Mouse (Mus musculus) stomach, postnatal 0 days (tissue): Measurements from ENCODE around the gene Smad6. TPM values are rescaled to one million over a fixed set of nuclear protein-coding genes. Genes with fewer than 3 reads are reported as not detected.

Source experiments
- ATAC-seq: fragments of 200-750 bp; cut with Nextera tagmentation; 2 replicates; pipeline ENCODE4 v1.8.0; 2017; ENCODE audit not compliant: low FRiP score, low TSS enrichment
- DNase-seq: peaks from one replicate; pipeline ENCODE4 v3.0.0-alpha.2; 2016; ENCODE audit warnings: low spot score
- H3K27ac ChIP-seq: fragments of 300-500 bp; sonication (generic); replicated peaks from 2 replicates; pipeline ENCODE4 v1.5.1; 2014; ENCODE audit warnings: mild to moderate bottlenecking, control low read depth
- H3K27me3 ChIP-seq: fragments of 300-500 bp; sonication (generic); 2 replicates; pipeline ENCODE4 v1.6.1; 2014; ENCODE audit warnings: low read length; ENCODE audit not compliant: control insufficient read depth, insufficient read depth
- H3K36me3 ChIP-seq: fragments of 300-500 bp; sonication (generic); 2 replicates; pipeline ENCODE4 v1.6.1; 2014; ENCODE audit warnings: low read length, mixed read lengths; ENCODE audit not compliant: control insufficient read depth, insufficient read depth
- H3K4me1 ChIP-seq: fragments of 300-500 bp; sonication (generic); replicated peaks from 2 replicates; pipeline ENCODE4 v1.6.1; 2014; ENCODE audit warnings: antibody characterized with exemption; ENCODE audit not compliant: control insufficient read depth, insufficient read depth
- H3K4me2 ChIP-seq: fragments of 300-500 bp; sonication (generic); replicated peaks from 2 replicates; pipeline ENCODE4 v1.6.1; 2014; ENCODE audit warnings: low read depth, mild to moderate bottlenecking, control low read depth, moderate library complexity
- H3K4me3 ChIP-seq: fragments of 300-500 bp; sonication (generic); 2 replicates; pipeline ENCODE4 v1.5.1; 2014; ENCODE audit warnings: low read depth, low read length, control low read depth
- H3K9ac ChIP-seq: fragments of 300-500 bp; sonication (generic); 2 replicates; pipeline ENCODE4 v1.6.1; 2014; ENCODE audit warnings: mild to moderate bottlenecking, low read length, control low read depth, mixed read lengths
- H3K9me3 ChIP-seq: fragments of 300-500 bp; sonication (generic); 2 replicates; pipeline ENCODE4 v1.6.1; 2016; ENCODE audit warnings: low read length; ENCODE audit not compliant: control insufficient read depth
- CTCF ChIP-seq: IDR thresholded peaks from 2 replicates; pipeline ENCODE4 v1.5.1; 2016; ENCODE audit warnings: antibody characterized with exemption, low read depth, mild to moderate bottlenecking, moderate library complexity
- EP300 ChIP-seq: optimal IDR thresholded peaks from 2 replicates; pipeline ENCODE3; 2016; ENCODE audit warnings: antibody characterized with exemption
- WGBS: fragments of 180-500 bp; shearing (Covaris S2); extraction: QIAGEN DNeasy Blood & Tissue Kit; methylation state at CpG from one replicate; pipeline ENCODE4 v1.1.7; 2014; 5-methylcytosine and 5-hydroxymethylcytosine counted together
- polyA plus RNA-seq: library from polyadenylated mRNA; unstranded; fragments of >200 nt; fragmentation: Nextera tagmentation; extraction: Ambion mirVana; gene quantifications from 2 replicates; pipeline ENCODE4 v1.2.1, GENCODE M21; 2015

Gene Smad6
- polyA plus RNA-seq = 6.0 and 7.3 TPM in 2 replicates

- no peaks in the 10 kb centered on the region for H3K36me3 ChIP-seq
- WGBS = under 1% methylated on average over 55 of the region's 60 CpGs
- no peaks in the 10 kb centered on the region for H3K9me3 ChIP-seq
- H3K27me3 ChIP-seq = no peaks in the 10 kb centered on the region
- H3K4me1 ChIP-seq = no peaks in the 10 kb centered on the region; the same call in 1 of the 2 replicates
- peak within 1 kb of the TSS; percentile 97 for H3K27ac ChIP-seq
- TF ChIP-seq CTCF (peak; percentile 45), EP300 (peak; percentile 56)
- H3K9ac ChIP-seq = peak within 1 kb of the TSS; percentile 96
- H3K4me3 ChIP-seq = peak within 1 kb of the TSS; percentile 81
- H3K4me2 ChIP-seq = peak within 1 kb of the TSS; percentile 97
- peak; percentile 75 for ATAC-seq
- peak; percentile 96 for DNase-seq
Observed at GRCm38 (mm10) chr9:64021853-64022561, at the start of gene Smad6. TSS of gene Smad6 (minus strand) at chr9:64022059.

DNA sequence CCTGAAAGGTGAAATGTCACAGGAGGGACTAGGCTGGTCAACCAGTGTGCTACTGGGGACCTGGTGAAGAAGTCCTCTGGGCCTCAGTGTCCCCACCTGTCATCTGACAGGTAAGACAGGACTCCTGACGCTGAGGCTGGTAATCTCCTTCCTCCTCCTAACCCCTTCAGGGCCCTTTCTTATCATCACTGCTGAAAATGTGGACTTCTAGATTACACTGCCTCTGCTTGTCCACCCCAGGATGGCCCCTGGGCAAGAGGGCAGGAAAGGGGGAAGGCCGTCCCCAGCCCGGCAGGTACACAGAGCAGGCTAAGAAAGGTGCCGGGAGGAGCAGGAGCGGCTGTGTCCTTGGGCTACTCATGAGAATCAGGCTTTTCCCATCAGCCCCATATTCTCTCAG, 48.8 kb upstream of the Smad6 start:
- H3K9me3 ChIP-seq = no peaks in the 10 kb centered on the region
- ATAC-seq = no peak
- DNase-seq = no peak
- H3K4me3 ChIP-seq = no peak overlapping the region
- 78% methylated on average over 5 of the region's 5 CpGs for WGBS
- no peaks in the 10 kb centered on the region for H3K36me3 ChIP-seq
- no peak overlapping the region for H3K9ac ChIP-seq
- peaks cover 8% of the 10 kb centered on the region; the same call in 1 of the 2 replicates for H3K4me1 ChIP-seq
- H3K27ac ChIP-seq = no peak overlapping the region
- no peak overlapping the region for H3K4me2 ChIP-seq
- H3K27me3 ChIP-seq = no peaks in the 10 kb centered on the region
- no peak for TF ChIP-seq EP300
- no peak for TF ChIP-seq CTCF

DNA sequence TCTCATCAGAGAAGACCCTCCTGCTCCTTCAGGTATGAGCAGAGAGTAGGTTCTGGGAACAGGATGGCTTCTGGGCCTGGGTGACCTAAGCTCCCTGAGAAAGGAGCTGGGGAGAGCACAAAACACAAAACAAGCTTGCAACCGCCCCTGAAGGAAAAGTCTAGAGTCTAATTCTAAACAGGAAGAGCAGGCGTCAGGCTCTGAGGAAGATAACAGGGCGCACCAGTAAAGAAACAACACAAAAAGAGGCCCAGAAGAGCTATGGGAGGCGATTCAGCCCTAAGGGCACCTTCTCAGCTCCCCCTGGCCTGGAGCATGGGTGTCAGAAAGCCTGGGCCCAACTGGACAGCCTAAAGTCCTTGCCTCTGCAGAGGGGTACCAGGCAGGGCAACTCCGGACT, 47.3 kb upstream of the Smad6 start:
- no peak overlapping the region for H3K9ac ChIP-seq
- 70% methylated on average over 5 of the region's 5 CpGs for WGBS
- H3K4me3 ChIP-seq = no peak overlapping the region
- no peaks in the 10 kb centered on the region for H3K27me3 ChIP-seq
- H3K27ac ChIP-seq = no peak overlapping the region
- H3K4me2 ChIP-seq = no peak overlapping the region
- H3K9me3 ChIP-seq = no peaks in the 10 kb centered on the region
- peaks cover 8% of the 10 kb centered on the region; the same call in 1 of the 2 replicates for H3K4me1 ChIP-seq
- H3K36me3 ChIP-seq = no peaks in the 10 kb centered on the region
- DNase-seq = no peak
- ATAC-seq = no peak
- TF ChIP-seq CTCF = no peak
- no peak for TF ChIP-seq EP300

GRCm38 (mm10) chr9:64068571-64068970, 46.7 kb upstream of the Smad6 start:
- Histone ChIP-seq H3K27me3 (no peaks in the 10 kb centered on the region), H3K9ac (no peak overlapping the region)
- TF ChIP-seq EP300 = no peak

GRCm38 (mm10) chr9:64067787-64068186, 45.9 kb upstream of the Smad6 start:
- no peak for TF ChIP-seq EP300
- no peak for TF ChIP-seq CTCF
- Histone ChIP-seq H3K4me2 (no peak overlapping the region), H3K4me3 (no peak overlapping the region), H3K9ac (no peak overlapping the region), H3K27ac (no peak overlapping the region), H3K27me3 (no peaks in the 10 kb centered on the region), H3K4me1 (peaks cover 8% of the 10 kb centered on the region; the same call in 1 of the 2 replicates), H3K36me3 (no peaks in the 10 kb centered on the region), H3K9me3 (no peaks in the 10 kb centered on the region)
- ATAC-seq (peak; percentile 34; the same call in 1 of the 2 replicates), DNase-seq (no peak)
- 93% methylated on average over 5 of the region's 5 CpGs for WGBS

More at GRCm38 (mm10) chr9:64068571-64068970, 46.7 kb upstream of the Smad6 start:
- Histone ChIP-seq H3K4me1 (peaks cover 8% of the 10 kb centered on the region; the same call in 1 of the 2 replicates), H3K27ac (no peak overlapping the region), H3K4me3 (no peak overlapping the region), H3K9me3 (no peaks in the 10 kb centered on the region), H3K36me3 (no peaks in the 10 kb centered on the region), H3K4me2 (no peak overlapping the region)
- DNase-seq (no peak), ATAC-seq (no peak)
- WGBS = 100% methylated on average over 1 of the region's 1 CpGs

DNA sequence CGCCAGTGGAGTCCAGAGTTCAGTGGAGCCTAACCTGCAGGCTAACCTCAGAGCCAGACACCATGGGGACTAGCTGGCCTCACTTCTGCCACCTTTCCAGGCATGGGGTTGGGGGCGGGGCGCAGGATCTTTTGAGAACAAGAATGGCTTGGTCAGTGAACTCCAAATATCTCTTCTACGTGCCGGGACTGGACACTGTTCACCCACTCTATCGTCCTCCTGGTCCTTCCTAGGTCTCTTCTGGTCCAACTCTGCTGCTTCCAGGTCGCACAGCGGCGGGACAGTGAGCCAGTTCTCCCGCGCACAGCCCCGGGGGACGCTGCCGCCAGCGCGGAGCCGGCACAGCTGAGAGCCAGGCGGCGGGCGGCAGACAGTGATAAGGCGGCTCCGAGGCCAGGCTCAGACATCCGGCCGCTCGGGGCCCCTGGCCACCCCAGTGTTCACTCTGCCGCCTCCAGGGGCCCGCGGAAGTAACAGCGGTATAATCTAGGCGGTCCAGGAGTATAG, 38.2 kb upstream of the Smad6 start:
- ATAC-seq = peak; percentile 51; the same call in 1 of the 2 replicates
- TF ChIP-seq CTCF (no peak; the same call in 1 of the 2 replicates), EP300 (no peak)
- Histone ChIP-seq H3K27me3 (no peaks in the 10 kb centered on the region), H3K4me1 (0 out of 2 replicates have a peak, but pooled peaks cover 6% of the 10 kb centered on the region), H3K4me2 (peak overlapping the region; percentile 56), H3K27ac (0 out of 2 replicates have a peak overlapping the region, but pooled peaks have one; percentile 40), H3K9me3 (no peaks in the 10 kb centered on the region), H3K9ac (peak overlapping the region; percentile 45), H3K36me3 (no peaks in the 10 kb centered on the region), H3K4me3 (peak overlapping the region; percentile 24)
- DNase-seq = peak; percentile 69
- WGBS = 6% methylated on average over 30 of the region's 30 CpGs
